Mouse (Mus musculus) kidney, adult 8-10 months (tissue): ENCODE results near the gene Gm10718.
"Not testable (repeated sequence)": the region's sequence is repeated elsewhere in the genome, so short reads cannot be mapped to it uniquely, and the experiment has no call there.

Experiments
- DNase-seq, 2 experiments: peaks; one replicate each; pipeline ENCODE4 v3.0.0; 2022

Gene Gm10718

GRCm38 (mm10) chr9:3025653-3026052 is 2.3 kb downstream of the Gm10718 start:
- peak; percentile 27 to 48 for DNase-seq

DNA sequence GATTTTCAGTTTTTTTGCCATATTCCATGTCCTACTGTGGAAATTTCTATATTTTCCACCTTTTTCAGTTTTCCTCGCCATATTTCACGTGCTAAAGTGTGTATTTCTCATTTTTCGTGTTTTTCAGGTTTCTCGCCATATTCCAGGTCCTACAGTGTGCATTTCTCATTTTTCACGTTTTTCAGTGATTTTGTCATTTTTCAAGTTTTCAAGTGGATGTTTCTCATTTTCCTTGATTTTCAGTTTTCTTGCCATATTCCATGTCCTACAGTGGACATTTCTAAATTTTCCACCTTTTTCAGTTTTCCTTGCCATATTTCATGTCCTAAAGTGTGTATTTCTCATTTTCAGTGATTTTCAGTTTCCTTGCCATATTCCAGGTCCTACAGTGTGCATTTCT is 2.8 kb downstream of the Gm10718 start:
- DNase-seq, result not testable (repeated sequence)

DNA sequence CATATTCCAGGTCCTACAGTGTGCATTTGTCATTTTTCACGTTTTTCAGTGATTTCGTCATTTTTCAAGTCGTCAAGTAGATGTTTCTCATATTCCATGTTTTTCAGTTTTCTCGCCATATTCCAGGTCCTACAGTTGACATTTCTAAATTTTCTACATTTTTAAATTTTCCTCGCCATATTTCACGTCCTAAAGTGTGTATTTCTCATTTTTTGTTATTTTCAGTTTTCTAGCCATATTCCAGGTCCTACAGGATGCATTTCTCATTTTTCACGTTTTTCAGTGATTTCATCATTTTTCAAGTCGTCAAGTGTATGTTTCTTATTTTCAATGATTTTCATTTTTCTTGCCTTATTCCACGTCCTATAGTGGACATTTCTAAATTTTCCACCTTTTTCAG is 3.4 kb downstream of the Gm10718 start:
- not testable (repeated sequence) for DNase-seq

- not testable (repeated sequence) for DNase-seq
Measured at GRCm38 (mm10) chr9:3027200-3027599, 3.9 kb downstream of the Gm10718 start.

DNA sequence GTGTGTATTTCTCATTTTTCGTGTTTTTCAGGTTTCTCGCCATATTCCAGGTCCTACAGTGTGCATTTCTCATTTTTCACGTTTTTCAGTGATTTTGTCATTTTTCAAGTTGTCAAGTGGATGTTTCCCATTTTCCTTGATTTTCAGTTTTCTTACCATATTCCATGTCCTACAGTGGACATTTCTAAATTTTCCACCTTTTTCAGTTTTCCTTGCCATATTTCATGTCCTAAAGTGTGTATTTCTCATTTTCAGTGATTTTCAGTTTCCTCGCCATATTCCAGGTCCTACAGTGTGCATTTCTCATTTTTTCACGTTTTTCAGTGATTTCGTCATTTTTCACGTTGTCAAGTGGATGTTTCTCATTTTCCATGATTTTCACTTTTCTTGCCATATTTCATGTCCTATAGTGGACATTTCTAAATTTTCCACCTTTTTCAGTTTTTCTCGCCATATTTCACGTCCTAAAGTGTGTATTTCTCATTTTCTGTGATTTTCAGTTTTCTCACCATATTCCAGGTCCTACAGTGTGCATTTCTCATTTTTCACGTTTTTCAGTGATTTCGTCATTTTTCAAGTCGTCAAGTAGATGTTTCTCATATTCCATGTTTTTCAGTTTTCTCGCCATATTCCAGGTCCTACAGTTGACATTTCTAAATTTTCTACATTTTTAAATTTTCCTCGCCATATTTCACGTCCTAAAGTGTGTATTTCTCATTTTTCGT is 6.1 kb downstream of the Gm10718 start:
- peak; percentile 9 for DNase-seq

- DNase-seq, result not testable (repeated sequence)
Measured at GRCm38 (mm10) chr9:3030677-3031318, 7.5 kb downstream of the Gm10718 start.

GRCm38 (mm10) chr9:3034299-3034698 is 11.0 kb downstream of the Gm10718 start, which contains the start of gene Gm17535:
Gm17535 (plus strand) TSS chr9:3034599.
- not testable (repeated sequence) for DNase-seq

GRCm38 (mm10) chr9:3036577-3036976 is 13.2 kb downstream of the Gm10718 start, which contains the start of gene Gm10715:
Gm10715 (plus strand) TSS chr9:3036877.
- not testable (repeated sequence) for DNase-seq

- not testable (repeated sequence) for DNase-seq
Measured at GRCm38 (mm10) chr9:3038161-3038560, 14.8 kb downstream of the Gm10718 start.
